In the genomic region with DNA sequence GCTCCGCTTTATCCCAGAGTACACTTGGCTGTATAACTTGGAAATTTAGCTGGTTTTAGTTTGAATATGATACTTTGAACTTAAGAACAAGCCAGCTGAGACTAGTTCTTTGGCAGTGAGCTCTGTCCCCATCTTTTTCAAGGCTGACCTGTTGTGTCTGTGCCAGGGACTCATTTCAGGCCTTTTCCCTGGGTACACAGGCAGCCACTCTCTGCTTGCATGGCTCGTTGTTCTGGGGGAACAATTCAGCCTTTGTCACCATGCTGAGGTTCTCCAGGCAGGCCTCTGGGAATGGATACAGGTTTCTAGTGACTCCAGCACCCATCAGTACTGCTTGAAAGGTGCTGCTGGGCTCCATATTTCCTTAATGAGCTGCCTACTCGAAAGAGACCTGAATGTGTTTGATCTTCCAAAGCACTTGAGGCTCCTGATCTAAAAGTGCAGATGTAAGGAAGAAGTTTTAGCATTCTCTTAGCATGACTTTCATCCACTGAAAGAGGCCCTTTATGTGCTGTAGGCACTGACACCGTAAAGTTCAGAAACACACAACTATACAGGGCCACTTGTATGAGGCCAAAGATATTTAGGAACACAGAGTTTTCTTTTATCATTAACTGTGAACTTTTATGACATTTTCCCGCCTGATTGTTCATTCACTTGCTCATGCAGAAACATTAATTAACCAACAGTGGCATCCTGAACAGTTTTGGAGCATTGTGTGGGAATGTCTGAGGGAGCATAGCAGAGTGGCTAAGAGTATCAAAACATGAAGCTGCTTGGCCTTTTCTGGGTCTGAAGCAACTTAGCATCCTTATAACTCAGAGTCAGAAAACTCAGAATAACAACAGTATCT, we compare ENCODE assay signal across 8 mouse cellular contexts.
DNase-seq lines count a peak whose midpoint lies in the region; ATAC-seq lines count a peak whose summit lies in the region.

No protein-coding gene starts in this region.

- no peak overlapping the region for H3K4me2 ChIP-seq in heart, embryonic 11.5 days
- no peak overlapping the region for H3K4me2 ChIP-seq in hindbrain, embryonic 14.5 days (replicated peaks)

- H3K27ac ChIP-seq in heart, embryonic 11.5 days (ENCODE audit: low read depth, low read length) = no peak overlapping the region
- H3K27ac ChIP-seq in hindbrain, embryonic 14.5 days = no peak overlapping the region

- H3K9ac ChIP-seq in heart, embryonic 11.5 days (ENCODE audit: low read depth, low read length) = no peak overlapping the region
- no peak overlapping the region for H3K9ac ChIP-seq in hindbrain, embryonic 14.5 days

- DNase-seq in heart, adult 18-20 months = peak; percentile 15 to 31
- peak; percentile 58 for DNase-seq in adrenal gland, postnatal 14 days
- no peak for DNase-seq in hindbrain, embryonic 14.5 days (ENCODE audit: low spot score)
- DNase-seq in left cerebral cortex, adult 9 months (ENCODE audit: low spot score in 2 of 2) = peak; percentile 26 to 53
- no peak for DNase-seq in thymus, postnatal 36 days
- no peak for DNase-seq in spleen, postnatal 14 days (ENCODE audit: low spot score in 2 of 2)

- no peaks in the 10 kb centered on the region for H3K36me3 ChIP-seq in heart, embryonic 11.5 days (ENCODE audit: control insufficient read depth, insufficient read depth, low read length)
- H3K36me3 ChIP-seq in hindbrain, embryonic 14.5 days (replicated peaks; ENCODE audit: control insufficient read depth, insufficient read depth) = no peaks in the 10 kb centered on the region

- H3K9me3 ChIP-seq in heart, embryonic 11.5 days (replicated peaks; ENCODE audit: control insufficient read depth, low read length) = no peaks in the 10 kb centered on the region
- no peaks in the 10 kb centered on the region for H3K9me3 ChIP-seq in hindbrain, embryonic 14.5 days (ENCODE audit: control insufficient read depth, low read length)

- H3K4me1 ChIP-seq in heart, embryonic 11.5 days (ENCODE audit: control insufficient read depth, insufficient read depth, low read length) = no peaks in the 10 kb centered on the region
- H3K4me1 ChIP-seq in hindbrain, embryonic 14.5 days (replicated peaks; ENCODE audit: control insufficient read depth, insufficient read depth, low read length) = no peaks in the 10 kb centered on the region

- WGBS in heart, embryonic 11.5 days (ENCODE audit: insufficient replicate concordance) = 68% methylated on average over 5 of the region's 5 CpGs
- WGBS in hindbrain, embryonic 14.5 days = 64% methylated on average over 5 of the region's 5 CpGs

- no peak overlapping the region for H3K4me3 ChIP-seq in heart, embryonic 11.5 days (ENCODE audit: low read depth, low read length)
- no peak overlapping the region for H3K4me3 ChIP-seq in hindbrain, embryonic 14.5 days (replicated peaks; ENCODE audit: low read length)

- H3K27me3 ChIP-seq in heart, embryonic 11.5 days (ENCODE audit: control insufficient read depth, insufficient read depth, low read length) = no peaks in the 10 kb centered on the region
- H3K27me3 ChIP-seq in hindbrain, embryonic 14.5 days (ENCODE audit: control insufficient read depth, insufficient read depth, low read length) = no peaks in the 10 kb centered on the region

- no peak for ATAC-seq in heart, embryonic 11.5 days (replicated peaks; ENCODE audit: insufficient number of reproducible peaks, low FRiP score, low TSS enrichment)
- ATAC-seq in hindbrain, embryonic 14.5 days (ENCODE audit: low FRiP score) = peak; percentile 40; the same call in 1 of the 2 replicates
- ATAC-seq in cerebellum, adult (ENCODE audit: insufficient number of reproducible peaks, low FRiP score, low TSS enrichment) = no peak

Comparison
In these comparisons a context has a peak if more than half of its experiments do, and no peak if none do; other contexts are left out.
1. DNase-seq: peak in heart, adult 18-20 months (2 of 2), adrenal gland, postnatal 14 days (single experiment) and left cerebral cortex, adult 9 months (2 of 2); none in hindbrain, embryonic 14.5 days (single experiment), thymus, postnatal 36 days (0 of 2) and spleen, postnatal 14 days (0 of 2).